Mouse (Mus musculus) gastrocnemius, adult 8-10 months (tissue): ENCODE measurements around the gene Mug2. TPM values are rescaled to one million over a fixed set of nuclear protein-coding genes. Genes with fewer than 3 reads are reported as not detected.
"Not testable (repeated sequence)": the region's sequence is repeated elsewhere in the genome, so short reads cannot be mapped to it uniquely, and the experiment has no call there.

Experiments
- DNase-seq, 2 experiments: peaks; one replicate each; pipeline ENCODE4 v3.0.0; 2022; ENCODE audit warnings: low spot score in 2 of 2
- total RNA-seq, 4 experiments: library from RNA; stranded (reverse); gene quantifications; 2 replicates each; pipeline ENCODE4 v1.2.4; 2022

Mug2 gene
- total RNA-seq, result not detected

DNA sequence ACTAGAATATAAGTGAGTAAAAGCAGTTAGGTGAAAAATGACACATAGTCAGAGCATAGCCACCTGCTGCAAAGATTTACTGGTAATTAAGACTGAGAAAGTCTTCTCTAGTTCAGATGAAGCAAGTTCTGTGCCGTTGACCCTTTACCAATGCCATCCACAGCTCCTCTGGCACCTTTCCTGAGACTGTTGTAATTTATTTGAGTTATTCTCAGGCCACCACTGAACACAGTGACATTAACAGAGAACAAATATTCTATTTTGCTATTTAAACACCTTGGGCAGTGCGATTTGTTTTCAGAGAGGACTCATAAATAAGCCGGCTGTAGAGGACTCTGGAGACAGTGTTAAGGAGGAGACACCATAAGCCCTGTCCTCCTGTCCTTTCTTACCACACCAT, at the start of gene Mug2:
TSS of gene Mug2 (plus strand) at position 301 of the 400 bp plus-strand sequence.
- DNase-seq, result not testable (repeated sequence)

DNA sequence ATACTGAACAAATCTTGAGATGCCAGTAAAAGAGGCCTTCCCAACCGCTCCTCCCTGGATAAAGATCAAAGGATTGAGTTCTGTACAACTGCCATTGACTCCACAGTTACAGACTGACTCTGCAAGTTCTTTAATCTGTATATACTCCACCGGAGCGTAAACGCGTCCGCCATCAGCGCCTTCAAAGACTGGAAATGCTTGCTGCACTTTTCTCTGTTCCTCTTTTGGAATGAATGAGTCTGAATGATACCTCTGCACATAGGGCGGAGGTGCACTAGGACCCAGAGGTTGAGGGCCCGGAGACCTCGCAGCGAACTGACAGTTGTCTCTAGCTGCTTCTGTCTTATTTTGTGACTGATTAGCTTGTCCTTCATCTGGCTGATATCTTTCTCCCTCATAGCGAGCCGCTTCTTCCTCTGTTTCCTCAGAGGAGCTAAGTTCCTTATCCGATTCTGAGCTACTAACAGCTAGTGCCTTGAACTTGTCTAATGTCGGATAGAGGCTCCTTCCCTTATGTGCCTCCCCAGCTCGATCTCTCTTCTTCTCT, 48.7 kb upstream of the Mug2 start:
- not testable (repeated sequence) for DNase-seq

DNA sequence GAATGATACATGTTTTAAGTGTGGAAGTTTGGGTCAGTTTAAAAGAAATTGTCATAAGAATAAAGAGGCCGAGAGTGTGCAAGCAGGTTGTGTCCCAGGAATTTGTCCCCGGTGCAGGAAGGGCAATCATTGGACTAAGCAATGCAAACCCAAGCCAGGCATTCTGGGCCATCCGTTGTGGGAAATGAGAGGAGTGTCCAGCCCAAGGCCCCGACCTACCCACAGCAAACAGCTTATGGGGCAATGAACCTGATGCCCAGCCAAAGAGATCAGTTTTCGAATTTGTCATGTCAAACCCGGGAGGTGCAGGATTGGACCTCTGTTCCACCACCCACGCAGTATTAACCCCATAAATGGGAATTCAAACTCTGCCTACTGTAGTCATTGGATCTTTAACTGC, 30.9 kb upstream of the Mug2 start:
- no peak for DNase-seq

DNA sequence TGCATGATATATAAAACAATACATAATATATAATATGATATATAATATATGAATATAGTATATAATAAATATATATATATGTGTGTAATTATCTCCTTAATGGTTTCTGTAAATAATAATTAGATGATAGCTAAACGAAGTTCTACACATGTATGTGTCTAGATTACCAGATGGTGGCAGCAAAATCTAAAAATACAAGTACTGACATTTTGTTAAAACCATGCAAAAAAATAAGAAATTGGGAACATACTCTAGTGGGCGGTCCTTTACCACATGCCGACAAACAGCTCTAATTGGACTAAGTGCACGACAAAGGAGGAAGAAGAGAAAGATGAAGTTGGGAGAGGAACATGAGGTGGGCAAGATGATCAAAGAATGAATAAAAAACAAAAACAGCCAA, 94.3 kb downstream of the Mug2 start:
- DNase-seq, result no peak

DNA sequence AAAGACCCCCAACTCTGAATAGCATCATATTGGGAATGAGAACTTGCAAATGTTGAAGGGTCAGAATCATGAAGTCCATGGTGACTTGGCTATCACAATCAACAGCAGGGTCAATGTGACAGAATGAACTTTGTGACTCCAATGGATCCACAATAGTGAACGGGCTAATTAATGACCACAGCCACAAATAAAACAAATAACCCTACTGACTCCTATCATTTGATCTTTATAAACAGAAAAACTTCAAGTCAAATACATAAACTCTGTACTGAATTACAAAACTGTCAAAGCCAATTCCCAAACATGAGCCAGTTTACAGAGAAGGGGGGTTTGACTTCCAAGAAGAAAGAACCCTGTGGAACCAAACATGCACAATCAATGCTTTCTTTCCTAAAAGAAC, 95.1 kb downstream of the Mug2 start:
- DNase-seq, result no peak

DNA sequence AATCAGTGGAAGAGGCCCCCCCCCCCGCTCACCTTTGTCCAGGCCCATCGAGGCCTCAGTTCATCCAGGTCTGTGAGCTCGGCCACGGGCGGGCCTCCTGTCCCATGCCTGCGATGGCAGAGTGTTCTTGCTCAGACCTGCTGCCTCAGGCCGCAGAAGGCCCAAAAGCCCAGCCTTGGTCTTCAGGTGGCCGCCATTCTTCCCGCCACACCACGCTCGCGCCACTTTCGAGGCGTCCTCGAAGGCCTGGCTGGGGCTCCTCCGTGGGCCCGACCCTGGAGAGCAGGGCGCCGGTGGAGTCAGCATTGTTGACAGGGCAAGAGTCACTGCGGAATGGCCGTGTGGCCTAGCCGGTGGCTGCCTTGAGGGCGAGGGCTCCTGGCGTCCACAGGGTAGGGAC, 110.4 kb downstream of the Mug2 start:
- DNase-seq, result no peak

DNA sequence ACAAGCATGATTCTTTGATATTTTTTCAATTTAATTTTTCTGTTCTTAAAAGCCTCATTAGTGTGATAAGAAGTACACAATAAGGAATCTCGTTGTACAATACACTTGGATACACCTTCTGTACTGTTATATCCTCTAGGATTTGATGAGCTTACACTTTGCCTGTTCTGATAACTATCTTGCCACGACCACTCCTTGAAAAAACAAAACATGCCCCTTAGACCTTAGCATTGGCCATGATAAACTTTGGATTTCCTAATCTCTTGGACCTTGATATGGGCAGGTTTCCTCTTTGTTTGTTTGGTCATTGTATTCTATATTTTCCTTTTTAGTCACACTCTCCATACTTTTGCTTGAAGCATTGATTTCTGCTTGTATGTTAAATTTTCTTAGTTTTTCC, 123.0 kb downstream of the Mug2 start:
- no peak for DNase-seq

Other genes with a start within 250 kb of the Mug2 start
- gene Mug1, start 168.2 kb upstream of the Mug2 start, total RNA-seq, result under 1 TPM in 1 of 4 experiments, not detected in 3; 0.38 TPM